Mouse (Mus musculus): ENCODE results near the gene St3gal4. TPM values are rescaled to one million over a fixed set of nuclear protein-coding genes. Genes with fewer than 3 reads are reported as not detected.

St3gal4 gene
- polyA plus RNA-seq, 1 experiment from 2014 or later, result 11.8 TPM

- Histone ChIP-seq H3K27me3 (replicated peaks) (no peaks in the 10 kb centered on the region), H3K4me2 (replicated peaks) (no peak overlapping the region), H3K27ac (no peak overlapping the region), H3K36me3 (no peaks in the 10 kb centered on the region), H3K4me3 (no peak overlapping the region), H3K9ac (no peak overlapping the region), H3K9me3 (0 out of 2 replicates have a peak, but pooled peaks cover 3% of the 10 kb centered on the region), H3K4me1 (peaks cover 15% of the 10 kb centered on the region)
- ATAC-seq (ENCODE audit: low FRiP score, low read depth), result peak; percentile 18; the same call in 1 of the 2 replicates
- WGBS, result 55% methylated on average over 4 of the region's 4 CpGs
Measured at GRCm38 (mm10) chr9:35016762-35017161, 102.3 kb downstream of the St3gal4 start.

- no peaks in the 10 kb centered on the region for H3K27me3 ChIP-seq (replicated peaks)
- no peak for ATAC-seq (ENCODE audit: low FRiP score, low read depth)
- H3K27ac ChIP-seq, result no peak overlapping the region
- 88% methylated on average over 14 of the region's 14 CpGs for WGBS
- no peak overlapping the region for H3K4me2 ChIP-seq (replicated peaks)
- H3K4me1 ChIP-seq, result no peaks in the 10 kb centered on the region
- H3K36me3 ChIP-seq, result no peaks in the 10 kb centered on the region
- H3K4me3 ChIP-seq, result no peak overlapping the region
- no peak overlapping the region for H3K9ac ChIP-seq
- no peaks in the 10 kb centered on the region for H3K9me3 ChIP-seq
Measured at GRCm38 (mm10) chr9:35007697-35008341, 111.2 kb downstream of the St3gal4 start.

- WGBS, result 90% methylated on average over 4 of the region's 4 CpGs
- ATAC-seq (ENCODE audit: low FRiP score, low read depth), result no peak
Measured at GRCm38 (mm10) chr9:35004113-35004512, 115.0 kb downstream of the St3gal4 start.

GRCm38 (mm10) chr9:34997880-34998865 is 120.9 kb downstream of the St3gal4 start:
- Histone ChIP-seq H3K27me3 (replicated peaks) (no peaks in the 10 kb centered on the region), H3K9ac (no peak overlapping the region), H3K36me3 (no peaks in the 10 kb centered on the region), H3K9me3 (no peaks in the 10 kb centered on the region), H3K4me3 (no peak overlapping the region), H3K4me2 (replicated peaks) (no peak overlapping the region), H3K4me1 (peaks cover 16% of the 10 kb centered on the region), H3K27ac (no peak overlapping the region)
- 0 out of 2 replicates have a peak, but pooled peaks have one; percentile 8 for ATAC-seq (ENCODE audit: low FRiP score, low read depth)
- 27% methylated on average over 9 of the region's 9 CpGs for WGBS

More at GRCm38 (mm10) chr9:35004113-35004512, 115.0 kb downstream of the St3gal4 start:
- Histone ChIP-seq H3K4me1 (no peaks in the 10 kb centered on the region), H3K9ac (no peak overlapping the region), H3K4me2 (replicated peaks) (no peak overlapping the region), H3K9me3 (no peaks in the 10 kb centered on the region), H3K27me3 (replicated peaks) (no peaks in the 10 kb centered on the region), H3K27ac (no peak overlapping the region), H3K4me3 (no peak overlapping the region), H3K36me3 (no peaks in the 10 kb centered on the region)

Other genes starting within 250 kb of the St3gal4 start
- gene Dcps, start 56.8 kb upstream of the St3gal4 start, polyA plus RNA-seq (2016; fragmentation: Nextera tagmentation; extraction: Ambion mirVana), result 71.7 and 83.2 TPM in 2 replicates
- 78.0 and 79.1 TPM in 2 replicates for gene Srpr, start 80.9 kb upstream of the St3gal4 start, polyA plus RNA-seq (2016; fragmentation: Nextera tagmentation; extraction: Ambion mirVana)
- 9.7 and 10.5 TPM in 2 replicates for gene Tirap, start 81.0 kb upstream of the St3gal4 start, polyA plus RNA-seq (2016; fragmentation: Nextera tagmentation; extraction: Ambion mirVana)
- 49.2 and 50.1 TPM in 2 replicates for gene Foxred1, start 91.8 kb upstream of the St3gal4 start, polyA plus RNA-seq (2016; fragmentation: Nextera tagmentation; extraction: Ambion mirVana)
- 68.3 and 68.4 TPM in 2 replicates for gene Fam118b, start 148.5 kb upstream of the St3gal4 start, polyA plus RNA-seq (2016; fragmentation: Nextera tagmentation; extraction: Ambion mirVana)
- 24.4 and 25.1 TPM in 2 replicates for gene Rpusd4, start 148.6 kb upstream of the St3gal4 start, polyA plus RNA-seq (2016; fragmentation: Nextera tagmentation; extraction: Ambion mirVana)